Mouse (Mus musculus) lung, adult 2 months (tissue): Measurements from ENCODE around the gene Sorl1.

Experiments used
- CTCF ChIP-seq: fragments of 200-500 bp; IDR thresholded peaks from 2 replicates; pipeline ENCODE4 v1.5.1; 2011; ENCODE audit warnings: mild to moderate bottlenecking, low read length, control low read depth; ENCODE audit not compliant: insufficient read depth
- POLR2A ChIP-seq: fragments of 200-500 bp; IDR thresholded peaks from 2 replicates; pipeline ENCODE4 v1.6.1; 2011; ENCODE audit warnings: low read depth, mild to moderate bottlenecking, control low read depth, low read length, borderline replicate concordance; ENCODE audit errors: extremely low read depth

GRCm38 (mm10) chr9:42044651-42045050 is 79.4 kb downstream of the Sorl1 start:
- TF ChIP-seq CTCF (no peak), POLR2A (no peak)
